Mouse (Mus musculus) spleen, adult 2 months (tissue): ENCODE data around the gene Rab19.

Source experiments
- CTCF ChIP-seq: fragments of 200-500 bp; IDR thresholded peaks from 2 replicates; pipeline ENCODE4 v1.5.1; 2011; ENCODE audit warnings: mild to moderate bottlenecking, inconsistent platforms; ENCODE audit not compliant: insufficient read depth, insufficient read length, insufficient replicate concordance; ENCODE audit errors: extremely low read depth
- POLR2A ChIP-seq: fragments of 200-500 bp; IDR thresholded peaks from 2 replicates; pipeline ENCODE4 v1.6.1; 2011; ENCODE audit warnings: low read depth, low read length, inconsistent platforms

- TF ChIP-seq POLR2A (no peak), CTCF (no peak)
Observed at GRCm38 (mm10) chr6:39420867-39421266, 39.9 kb downstream of the Rab19 start.
